Mouse (Mus musculus) midbrain, postnatal 0 days (tissue): Measurements from ENCODE around the gene Med25. TPM values are rescaled to one million over a fixed set of nuclear protein-coding genes. Genes with fewer than 3 reads are reported as not detected.

Source experiments
- ATAC-seq: fragments of 200-750 bp; cut with Nextera tagmentation; 2 replicates; pipeline ENCODE4 v1.8.0; 2017; ENCODE audit warnings: moderate number of reproducible peaks, mild to moderate bottlenecking, moderate TSS enrichment, moderate library complexity; ENCODE audit not compliant: low FRiP score
- DNase-seq: peaks from one replicate; pipeline ENCODE4 v3.0.0-alpha.2; 2015; ENCODE audit warnings: low spot score
- H3K27ac ChIP-seq: fragments of 300-500 bp; sonication (generic); 2 replicates; pipeline ENCODE4 v1.5.1; 2014; ENCODE audit warnings: low read depth, mild to moderate bottlenecking, low read length, mixed read lengths
- H3K27me3 ChIP-seq: fragments of 300-500 bp; sonication (generic); 2 replicates; pipeline ENCODE4 v1.6.1; 2014; ENCODE audit warnings: low read length, control low read depth, mixed read lengths; ENCODE audit not compliant: insufficient read depth
- H3K36me3 ChIP-seq: fragments of 300-500 bp; sonication (generic); 2 replicates; pipeline ENCODE4 v1.6.1; 2014; ENCODE audit warnings: low read length, control low read depth, mixed read lengths; ENCODE audit not compliant: insufficient read depth
- H3K4me1 ChIP-seq: fragments of 300-500 bp; sonication (generic); 2 replicates; pipeline ENCODE4 v1.6.1; 2014; ENCODE audit warnings: mild to moderate bottlenecking, control low read depth, antibody characterized with exemption, low read length, mixed read lengths; ENCODE audit not compliant: insufficient read depth
- H3K4me2 ChIP-seq: fragments of 300-500 bp; sonication (generic); 2 replicates; pipeline ENCODE4 v1.6.1; 2014; ENCODE audit warnings: low read depth, mild to moderate bottlenecking, low read length, mixed read lengths; ENCODE audit not compliant: poor library complexity, severe bottlenecking
- H3K4me3 ChIP-seq: fragments of 300-500 bp; sonication (generic); 2 replicates; pipeline ENCODE4 v1.5.1; 2014; ENCODE audit warnings: low read depth, mild to moderate bottlenecking, low read length, moderate library complexity
- H3K9ac ChIP-seq: fragments of 300-500 bp; sonication (generic); replicated peaks from 2 replicates; pipeline ENCODE4 v1.6.1; 2014; ENCODE audit warnings: mild to moderate bottlenecking, low read length, moderate library complexity, mixed read lengths; ENCODE audit not compliant: poor library complexity, severe bottlenecking
- H3K9me3 ChIP-seq: fragments of 300-500 bp; sonication (generic); 2 replicates; pipeline ENCODE4 v1.6.1; 2016; ENCODE audit warnings: low read length, control low read depth
- CTCF ChIP-seq: IDR thresholded peaks from 2 replicates; pipeline ENCODE4 v1.5.1; 2016; ENCODE audit warnings: antibody characterized with exemption, mild to moderate bottlenecking
- WGBS: fragments of 180-500 bp; shearing (Covaris S2); extraction: QIAGEN DNeasy Blood & Tissue Kit; methylation state at CpG from one replicate; pipeline ENCODE4 v1.1.7; 2014; 5-methylcytosine and 5-hydroxymethylcytosine counted together
- polyA plus RNA-seq: library from polyadenylated mRNA; unstranded; fragments of >200 nt; fragmentation: Nextera tagmentation; extraction: Ambion mirVana; gene quantifications from 2 replicates; pipeline ENCODE4 v1.2.1, GENCODE M21; 2015
- total RNA-seq: library from RNA; depleted of rRNA; stranded (reverse); fragments of >200 nt; gene quantifications from 2 replicates; pipeline ENCODE4 v1.2.3, GENCODE M21; 2014

The Med25 gene
- total and polyA plus RNA-seq, 2 experiments from 2014 or later = 150 to 182 TPM

DNA sequence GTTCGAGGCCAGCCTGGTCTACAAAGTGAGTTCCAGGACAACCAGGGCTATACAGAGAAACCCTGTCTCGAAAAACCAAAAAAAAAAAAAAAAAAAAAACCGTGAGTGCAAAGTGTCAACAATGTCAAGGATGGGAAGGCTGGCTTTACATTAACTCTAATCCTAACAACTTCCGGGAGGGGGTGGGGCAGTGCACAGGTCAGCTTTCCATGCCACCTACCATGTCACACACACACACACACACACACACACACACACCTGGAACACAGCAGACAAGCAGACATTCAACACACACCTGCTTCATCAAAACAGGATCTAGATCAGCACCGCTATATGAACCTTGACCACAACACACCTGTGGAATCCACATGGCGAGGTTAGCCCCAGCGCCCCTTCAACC lies 2.3 kb downstream of the Med25 start:
- peak overlapping the region; percentile 93 for H3K4me2 ChIP-seq
- 86% methylated on average over 6 of the region's 7 CpGs for WGBS
- H3K27ac ChIP-seq = no peak overlapping the region
- H3K4me1 ChIP-seq = peaks cover 23% of the 10 kb centered on the region
- TF ChIP-seq CTCF = no peak
- ATAC-seq = no peak
- peaks cover 24% of the 10 kb centered on the region; the same call in 1 of the 2 replicates for H3K36me3 ChIP-seq
- no peaks in the 10 kb centered on the region for H3K27me3 ChIP-seq
- DNase-seq = no peak
- H3K9ac ChIP-seq = no peak overlapping the region
- no peaks in the 10 kb centered on the region for H3K9me3 ChIP-seq
- peak overlapping the region; percentile 87; the same call in 1 of the 2 replicates for H3K4me3 ChIP-seq

DNA sequence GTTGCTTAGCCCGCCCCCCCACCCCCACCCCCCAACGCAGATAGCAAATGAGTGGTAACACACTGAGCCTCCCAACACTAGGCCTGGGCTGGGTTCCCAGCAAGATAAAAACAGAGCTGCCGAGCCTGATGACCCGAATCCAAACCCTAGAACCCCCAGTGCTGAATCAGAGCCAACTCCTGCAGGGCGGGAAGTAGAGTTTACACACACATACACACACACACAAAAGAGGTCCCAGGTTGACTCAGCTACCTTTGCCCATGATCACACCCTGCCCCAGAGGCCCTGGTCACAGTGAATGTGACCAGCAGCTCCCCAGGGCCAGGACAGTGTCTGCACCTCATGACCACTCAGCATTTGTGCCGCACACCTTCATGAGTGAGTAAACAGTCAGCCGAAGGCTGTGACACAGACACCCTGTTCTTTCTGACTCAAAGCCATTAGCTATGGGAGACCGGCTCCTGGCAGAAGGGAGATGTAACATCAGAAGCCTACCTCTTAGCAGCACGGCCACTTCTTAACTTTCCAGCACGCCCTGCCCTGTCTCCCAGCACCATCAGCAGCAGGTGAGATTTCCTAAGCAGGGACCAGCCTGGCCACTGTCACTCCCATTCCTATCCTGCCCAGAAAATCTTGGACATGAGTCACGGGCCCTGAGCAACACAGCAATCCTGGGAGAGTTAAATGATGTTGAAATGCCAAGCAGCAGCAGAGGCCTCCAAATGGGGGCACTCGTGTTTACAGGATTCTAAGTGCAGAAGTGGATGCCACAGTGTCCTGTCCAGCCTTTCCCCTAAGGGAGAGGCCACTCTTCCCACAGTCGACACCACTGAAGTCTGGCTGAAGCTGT lies 4.0 kb downstream of the Med25 start:
- peaks cover 16% of the 10 kb centered on the region for H3K4me1 ChIP-seq
- ATAC-seq (no peak), DNase-seq (no peak)
- H3K4me2 ChIP-seq = no peak overlapping the region
- no peak for TF ChIP-seq CTCF
- WGBS = 78% methylated on average over 13 of the region's 13 CpGs
- H3K4me3 ChIP-seq = no peak overlapping the region
- H3K27ac ChIP-seq = no peak overlapping the region
- H3K9ac ChIP-seq = no peak overlapping the region
- peaks cover 38% of the 10 kb centered on the region for H3K36me3 ChIP-seq
- no peaks in the 10 kb centered on the region for H3K9me3 ChIP-seq
- no peaks in the 10 kb centered on the region for H3K27me3 ChIP-seq

DNA sequence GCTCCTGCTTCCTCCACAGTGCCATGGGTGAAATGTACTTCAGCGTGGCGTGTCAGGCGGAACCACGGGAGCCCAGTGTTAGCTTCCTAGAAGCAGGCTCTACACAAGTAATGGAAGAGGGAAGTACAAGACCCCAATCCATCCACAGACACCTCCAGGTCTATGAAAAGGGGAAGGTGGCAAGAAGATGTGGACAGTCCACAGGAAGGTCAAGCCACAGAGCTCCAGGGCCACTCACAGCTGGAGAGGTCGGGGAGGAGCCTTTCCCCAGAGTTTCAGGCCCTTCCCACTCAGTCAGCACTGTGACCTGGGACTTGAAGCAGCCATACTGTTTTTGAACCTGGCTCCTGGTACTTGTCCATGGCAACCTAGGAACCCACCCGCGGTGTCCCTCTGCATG lies 5.5 kb downstream of the Med25 start:
- Histone ChIP-seq H3K4me3 (no peak overlapping the region), H3K36me3 (peaks cover 51% of the 10 kb centered on the region), H3K9me3 (no peaks in the 10 kb centered on the region), H3K4me1 (peaks cover 14% of the 10 kb centered on the region), H3K9ac (no peak overlapping the region), H3K4me2 (no peak overlapping the region), H3K27ac (no peak overlapping the region), H3K27me3 (no peaks in the 10 kb centered on the region)
- no peak for ATAC-seq
- no peak for TF ChIP-seq CTCF
- WGBS = 91% methylated on average over 7 of the region's 7 CpGs
- no peak for DNase-seq

DNA sequence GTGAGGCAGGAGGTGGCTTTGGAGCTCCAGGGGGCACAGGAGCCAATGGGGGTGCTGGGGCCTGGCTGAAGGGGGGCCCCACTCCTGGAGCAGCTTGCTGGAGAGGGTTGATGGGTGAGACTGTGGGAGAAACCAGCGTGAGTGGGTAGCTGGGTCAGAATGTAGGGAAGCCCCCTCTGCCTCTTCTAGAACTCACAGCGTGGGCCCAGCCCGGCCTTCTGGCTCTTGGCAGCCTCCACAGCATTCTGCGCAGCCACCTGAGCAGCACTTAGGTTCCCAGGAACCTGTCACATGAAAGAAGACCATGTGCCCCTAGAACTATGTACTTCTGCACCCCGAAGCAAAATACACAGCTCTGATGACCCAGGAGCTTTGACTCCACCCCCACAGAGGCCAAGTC lies 7.9 kb downstream of the Med25 start:
- no peak overlapping the region for H3K4me3 ChIP-seq
- no peaks in the 10 kb centered on the region for H3K4me1 ChIP-seq
- no peak for TF ChIP-seq CTCF
- H3K9ac ChIP-seq = no peak overlapping the region
- no peak overlapping the region for H3K27ac ChIP-seq
- 91% methylated on average over 4 of the region's 5 CpGs for WGBS
- H3K27me3 ChIP-seq = no peaks in the 10 kb centered on the region
- no peak for ATAC-seq
- H3K9me3 ChIP-seq = no peaks in the 10 kb centered on the region
- H3K36me3 ChIP-seq = peaks cover 74% of the 10 kb centered on the region
- H3K4me2 ChIP-seq = no peak overlapping the region
- DNase-seq = no peak

DNA sequence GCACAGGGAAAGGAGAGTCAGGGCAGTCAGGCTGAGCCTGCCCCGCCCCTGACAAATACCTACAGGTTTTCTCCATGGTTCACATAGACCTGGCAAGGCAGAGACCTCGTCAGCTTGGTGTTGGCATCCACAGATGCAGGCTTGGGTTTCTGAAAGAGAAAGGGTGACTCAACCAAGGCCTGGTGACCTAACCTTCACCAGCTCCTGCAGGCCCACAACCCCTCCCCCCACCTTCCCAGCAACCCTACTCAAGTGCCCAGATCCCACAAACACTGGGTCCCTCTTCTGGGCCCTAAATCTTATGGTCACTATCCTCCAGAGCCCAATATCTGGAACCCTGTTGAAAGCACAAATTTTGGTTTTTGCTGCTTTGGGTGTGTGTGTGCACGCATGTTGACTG lies 9.5 kb downstream of the Med25 start:
- 94% methylated on average over 3 of the region's 3 CpGs for WGBS

DNA sequence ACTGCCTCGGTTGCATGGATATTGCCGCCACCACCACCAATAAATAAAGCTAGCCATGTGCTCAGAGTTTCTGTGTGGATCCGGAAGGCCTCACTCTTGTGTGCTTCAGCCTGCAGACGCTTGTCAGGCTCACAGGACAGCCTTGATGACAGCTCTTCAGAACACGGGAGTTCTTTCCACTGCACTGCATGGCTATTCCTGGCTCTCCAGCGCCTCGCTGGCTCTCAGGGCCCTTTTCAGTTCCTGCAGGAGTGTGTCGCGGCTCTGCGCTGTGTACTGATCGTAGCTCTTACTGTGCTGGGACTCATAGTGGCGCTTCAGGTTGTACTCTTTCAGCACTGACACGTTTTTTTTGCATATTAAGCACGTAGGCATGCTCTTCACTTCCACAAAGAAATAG lies 14.7 kb downstream of the Med25 start:
- 88% methylated on average over 14 of the region's 14 CpGs for WGBS
- no peak overlapping the region for H3K9ac ChIP-seq
- no peak for ATAC-seq
- H3K4me2 ChIP-seq = no peak overlapping the region
- no peak overlapping the region for H3K4me3 ChIP-seq
- no peaks in the 10 kb centered on the region for H3K9me3 ChIP-seq
- TF ChIP-seq CTCF = no peak
- no peaks in the 10 kb centered on the region for H3K27me3 ChIP-seq
- H3K27ac ChIP-seq = no peak overlapping the region
- DNase-seq = no peak
- H3K4me1 ChIP-seq = no peaks in the 10 kb centered on the region
- H3K36me3 ChIP-seq = peaks cover 63% of the 10 kb centered on the region

More for the DNA sequence above, 9.5 kb downstream of the Med25 start:
- Histone ChIP-seq H3K4me1 (no peaks in the 10 kb centered on the region), H3K36me3 (peaks cover 83% of the 10 kb centered on the region), H3K27me3 (no peaks in the 10 kb centered on the region), H3K4me3 (no peak overlapping the region), H3K9me3 (no peaks in the 10 kb centered on the region), H3K9ac (no peak overlapping the region), H3K4me2 (no peak overlapping the region), H3K27ac (no peak overlapping the region)
- no peak for TF ChIP-seq CTCF
- ATAC-seq (no peak), DNase-seq (no peak)
